Mouse (Mus musculus): ENCODE results near the gene Ten1. TPM values are rescaled to one million over a fixed set of nuclear protein-coding genes. Genes with fewer than 3 reads are reported as not detected.
A peak's percentile ranks its signal among the peaks of the same experiment; 100 is the strongest.

Ten1 gene
- polyA plus RNA-seq (2014; fragmentation: Nextera tagmentation; extraction: Ambion mirVana) = 54.7 and 59.2 TPM in 2 replicates

DNA sequence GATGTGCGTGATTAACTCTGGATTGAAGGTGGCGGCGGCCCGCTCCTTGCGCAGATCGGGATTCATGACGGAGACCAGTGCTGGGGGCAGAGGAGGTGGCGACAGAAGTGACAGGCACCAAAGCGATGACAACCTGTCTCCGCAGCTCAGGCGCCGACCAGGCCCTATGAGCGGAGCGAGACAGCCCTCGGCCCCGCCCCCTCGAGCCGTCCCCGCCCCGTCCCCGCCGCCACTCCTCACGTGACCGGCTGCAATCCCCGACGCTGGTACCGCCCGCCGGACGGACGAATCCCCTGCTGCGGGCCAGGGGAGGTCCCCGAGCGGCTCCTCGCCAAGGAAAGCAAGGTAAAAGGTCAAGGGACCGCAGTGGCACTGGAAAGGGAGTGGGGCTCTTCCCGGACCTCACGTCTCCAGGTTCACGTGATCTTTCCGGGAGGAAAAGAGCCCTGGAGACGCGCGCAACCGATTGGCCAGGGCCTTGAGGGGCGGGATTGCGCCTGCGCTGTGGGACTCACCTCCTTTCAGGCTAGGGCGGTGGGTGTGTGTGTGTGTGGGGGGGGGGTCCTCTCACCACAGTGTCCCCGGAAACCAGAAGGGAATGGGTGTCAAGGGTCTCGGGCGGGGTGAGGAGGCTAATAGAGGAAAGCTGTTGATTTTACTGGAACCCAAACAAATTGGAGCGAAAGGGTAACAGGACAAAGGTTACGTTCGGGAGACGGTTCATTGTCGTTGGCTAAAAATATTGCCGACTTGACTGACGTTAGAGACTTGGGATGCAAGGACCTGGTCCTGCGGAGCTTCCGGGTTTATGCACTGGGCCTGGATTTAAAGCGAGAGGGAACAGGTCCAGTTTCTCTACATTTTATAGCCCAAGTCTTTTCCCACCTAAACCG lies at the start of gene Ten1, which contains the start of gene Acox1:
Gene Ten1, plus strand, starts transcription at position 217 of the 893 bp plus-strand sequence.
Gene Acox1, minus strand, starts transcription at position 407 of the 893 bp plus-strand sequence.
- ATAC-seq (replicated peaks; ENCODE audit: insufficient number of reproducible peaks, low FRiP score, low TSS enrichment, low read depth) = peak; percentile 97
- no peaks in the 10 kb centered on the region for H3K9me3 ChIP-seq (replicated peaks; ENCODE audit: control insufficient read depth, low read length)
- peak within 1 kb of the TSS; percentile 64 for H3K4me2 ChIP-seq (ENCODE audit: low read depth, low read length)
- peak within 1 kb of the TSS; percentile 69 for H3K4me3 ChIP-seq (ENCODE audit: low read depth, low read length)
- DNase-seq (ENCODE audit: low spot score) = peak; percentile 96
- H3K9ac ChIP-seq (replicated peaks; ENCODE audit: low read length) = peak within 1 kb of the TSS; percentile 73
- under 1% methylated on average over 62 of the region's 62 CpGs for WGBS
- no peaks in the 10 kb centered on the region for H3K4me1 ChIP-seq (ENCODE audit: control insufficient read depth, insufficient read depth, low read length)
- H3K27me3 ChIP-seq (ENCODE audit: control insufficient read depth, insufficient read depth, low read length) = no peaks in the 10 kb centered on the region
- H3K27ac ChIP-seq (replicated peaks; ENCODE audit: low read depth, low read length) = peak within 1 kb of the TSS; percentile 81
- H3K36me3 ChIP-seq (replicated peaks; ENCODE audit: control insufficient read depth, insufficient read depth, low read depth, low read length) = no peaks in the 10 kb centered on the region

DNA sequence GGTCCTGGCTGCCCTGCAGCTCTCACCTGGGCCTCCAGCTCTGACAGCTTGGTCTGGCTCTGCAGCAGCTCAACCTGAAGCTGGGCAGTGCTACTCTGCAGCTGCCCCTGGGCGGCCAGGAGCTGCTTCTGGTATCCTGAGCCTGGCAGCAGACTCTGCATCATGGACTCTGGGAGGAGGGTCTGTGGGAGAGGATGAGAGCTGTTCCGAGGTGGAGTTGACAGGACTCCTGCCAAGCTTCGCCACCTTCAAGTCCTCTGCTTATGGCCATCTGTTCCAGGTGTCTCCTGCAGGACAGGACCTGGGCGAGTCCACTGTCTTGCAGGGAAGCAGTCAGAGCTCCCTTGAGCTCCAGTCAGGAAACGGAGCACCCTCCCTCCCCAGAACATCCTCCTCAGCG lies 49.3 kb upstream of the Ten1 start:
- H3K9ac ChIP-seq (replicated peaks; ENCODE audit: low read length) = no peak overlapping the region
- WGBS = 82% methylated on average over 6 of the region's 6 CpGs
- no peak for ATAC-seq (replicated peaks; ENCODE audit: insufficient number of reproducible peaks, low FRiP score, low TSS enrichment, low read depth)

DNA sequence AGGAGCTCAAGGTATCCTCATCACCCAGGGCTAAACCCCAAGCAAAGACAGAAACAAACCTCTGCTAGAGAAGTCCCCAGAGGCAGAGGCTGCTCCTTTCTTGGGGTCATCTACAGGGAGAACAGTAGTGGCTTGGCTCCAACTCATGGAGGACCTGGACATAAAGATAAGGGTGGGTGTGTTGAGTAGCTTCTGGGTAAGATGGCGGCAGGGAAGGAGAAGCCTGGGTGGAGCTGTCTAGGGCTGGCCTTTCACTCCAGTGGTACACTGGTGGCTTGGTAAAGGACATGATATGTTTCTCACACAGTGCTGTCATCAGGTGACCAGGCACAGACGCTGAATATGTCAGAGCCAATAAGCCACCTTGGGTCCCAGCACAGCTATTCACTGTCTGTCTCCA lies 47.7 kb upstream of the Ten1 start:
- Histone ChIP-seq H3K9me3 (replicated peaks; ENCODE audit: control insufficient read depth, low read length) (no peaks in the 10 kb centered on the region), H3K9ac (replicated peaks; ENCODE audit: low read length) (no peak overlapping the region), H3K36me3 (replicated peaks; ENCODE audit: control insufficient read depth, insufficient read depth, low read depth, low read length) (peaks cover 27% of the 10 kb centered on the region), H3K27me3 (ENCODE audit: control insufficient read depth, insufficient read depth, low read length) (no peaks in the 10 kb centered on the region), H3K27ac (replicated peaks; ENCODE audit: low read depth, low read length) (no peak overlapping the region), H3K4me3 (ENCODE audit: low read depth, low read length) (no peak overlapping the region), H3K4me1 (ENCODE audit: control insufficient read depth, insufficient read depth, low read length) (no peaks in the 10 kb centered on the region), H3K4me2 (ENCODE audit: low read depth, low read length) (no peak overlapping the region)
- WGBS = 86% methylated on average over 2 of the region's 2 CpGs
- no peak for ATAC-seq (replicated peaks; ENCODE audit: insufficient number of reproducible peaks, low FRiP score, low TSS enrichment, low read depth)
- no peak for DNase-seq (ENCODE audit: low spot score)

More for the DNA sequence above, 49.3 kb upstream of the Ten1 start:
- Histone ChIP-seq H3K4me2 (ENCODE audit: low read depth, low read length) (no peak overlapping the region), H3K4me3 (ENCODE audit: low read depth, low read length) (no peak overlapping the region), H3K9me3 (replicated peaks; ENCODE audit: control insufficient read depth, low read length) (no peaks in the 10 kb centered on the region), H3K27me3 (ENCODE audit: control insufficient read depth, insufficient read depth, low read length) (no peaks in the 10 kb centered on the region), H3K4me1 (ENCODE audit: control insufficient read depth, insufficient read depth, low read length) (no peaks in the 10 kb centered on the region), H3K27ac (replicated peaks; ENCODE audit: low read depth, low read length) (no peak overlapping the region), H3K36me3 (replicated peaks; ENCODE audit: control insufficient read depth, insufficient read depth, low read depth, low read length) (peaks cover 32% of the 10 kb centered on the region)
- DNase-seq (ENCODE audit: low spot score) = no peak

DNA sequence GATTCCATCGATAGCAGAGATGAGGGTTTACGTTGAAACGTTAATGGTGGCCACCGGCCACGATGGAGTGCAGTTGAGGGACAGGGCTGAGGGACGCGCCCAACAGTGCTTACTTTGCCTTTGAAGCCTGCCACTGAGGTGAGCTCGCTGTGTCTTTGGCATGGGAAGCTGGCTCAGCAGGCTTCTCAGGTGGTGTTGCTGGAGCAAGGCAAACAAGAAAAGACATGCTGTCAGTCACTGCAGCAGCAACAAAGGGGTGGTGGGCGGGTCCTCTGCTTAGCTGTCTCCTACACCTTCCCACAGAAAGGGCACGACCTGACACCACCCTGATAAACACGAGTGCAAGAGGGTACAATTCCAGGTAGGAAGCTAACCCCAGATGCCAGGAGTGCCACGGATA lies 37.3 kb upstream of the Ten1 start:
- Histone ChIP-seq H3K27ac (replicated peaks; ENCODE audit: low read depth, low read length) (no peak overlapping the region), H3K36me3 (replicated peaks; ENCODE audit: control insufficient read depth, insufficient read depth, low read depth, low read length) (no peaks in the 10 kb centered on the region; the same call in 1 of the 2 replicates), H3K4me1 (ENCODE audit: control insufficient read depth, insufficient read depth, low read length) (no peaks in the 10 kb centered on the region)

DNA sequence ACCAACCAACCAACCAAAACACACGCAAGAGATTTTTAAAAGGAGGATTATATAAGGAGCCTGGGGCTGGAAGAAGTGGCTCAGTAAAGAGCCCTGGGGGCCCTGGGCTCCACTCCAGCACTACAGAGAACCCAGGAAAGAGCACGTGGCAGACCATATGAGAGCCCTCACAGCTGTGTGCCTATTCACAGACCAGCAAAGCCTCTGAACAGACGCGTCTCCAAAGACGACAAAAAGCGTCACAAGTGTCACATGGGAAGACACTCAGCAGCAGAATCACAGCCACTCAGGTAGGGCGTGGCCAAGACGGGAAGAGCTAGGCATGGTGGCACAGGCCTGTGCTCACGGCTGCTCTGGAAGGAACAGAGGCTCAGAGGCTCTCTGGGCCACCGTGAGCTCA lies 36.5 kb upstream of the Ten1 start:
- Histone ChIP-seq H3K36me3 (replicated peaks; ENCODE audit: control insufficient read depth, insufficient read depth, low read depth, low read length) (no peaks in the 10 kb centered on the region; the same call in 1 of the 2 replicates), H3K27ac (replicated peaks; ENCODE audit: low read depth, low read length) (no peak overlapping the region)
- WGBS = 83% methylated on average over 10 of the region's 10 CpGs

More for the DNA sequence above, 37.3 kb upstream of the Ten1 start:
- Histone ChIP-seq H3K9ac (replicated peaks; ENCODE audit: low read length) (no peak overlapping the region), H3K4me2 (ENCODE audit: low read depth, low read length) (no peak overlapping the region), H3K9me3 (replicated peaks; ENCODE audit: control insufficient read depth, low read length) (no peaks in the 10 kb centered on the region), H3K4me3 (ENCODE audit: low read depth, low read length) (no peak overlapping the region), H3K27me3 (ENCODE audit: control insufficient read depth, insufficient read depth, low read length) (no peaks in the 10 kb centered on the region)
- WGBS = 55% methylated on average over 12 of the region's 12 CpGs
- ATAC-seq (replicated peaks; ENCODE audit: insufficient number of reproducible peaks, low FRiP score, low TSS enrichment, low read depth) (no peak), DNase-seq (ENCODE audit: low spot score) (peak; percentile 17)

DNA sequence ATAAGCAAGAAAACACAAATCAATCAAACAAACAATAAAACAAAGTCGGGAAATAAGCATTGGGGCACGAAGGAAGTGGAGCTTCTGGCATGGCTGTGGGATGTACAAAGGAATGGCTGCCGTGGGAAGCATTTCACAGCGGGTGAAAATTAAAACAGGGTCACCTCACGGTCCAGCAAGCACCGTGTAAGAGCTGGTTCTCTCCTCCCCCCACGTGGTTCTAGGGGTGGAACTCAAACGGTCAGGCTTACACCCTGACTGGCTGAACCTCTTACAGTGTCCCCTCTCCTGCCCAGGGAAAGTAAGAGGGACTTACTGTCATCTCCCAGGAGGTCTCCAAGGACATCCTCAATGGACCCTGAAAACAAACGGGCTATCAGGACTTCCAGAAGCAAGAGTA lies 35.7 kb upstream of the Ten1 start:
- Histone ChIP-seq H3K9ac (replicated peaks; ENCODE audit: low read length) (no peak overlapping the region), H3K36me3 (replicated peaks; ENCODE audit: control insufficient read depth, insufficient read depth, low read depth, low read length) (no peaks in the 10 kb centered on the region; the same call in 1 of the 2 replicates), H3K27me3 (ENCODE audit: control insufficient read depth, insufficient read depth, low read length) (no peaks in the 10 kb centered on the region), H3K9me3 (replicated peaks; ENCODE audit: control insufficient read depth, low read length) (no peaks in the 10 kb centered on the region), H3K4me2 (ENCODE audit: low read depth, low read length) (no peak overlapping the region), H3K4me3 (ENCODE audit: low read depth, low read length) (no peak overlapping the region), H3K4me1 (ENCODE audit: control insufficient read depth, insufficient read depth, low read length) (no peaks in the 10 kb centered on the region), H3K27ac (replicated peaks; ENCODE audit: low read depth, low read length) (no peak overlapping the region)
- WGBS = 59% methylated on average over 9 of the region's 9 CpGs
- ATAC-seq (replicated peaks; ENCODE audit: insufficient number of reproducible peaks, low FRiP score, low TSS enrichment, low read depth) (no peak), DNase-seq (ENCODE audit: low spot score) (no peak)

More for the DNA sequence above, 36.5 kb upstream of the Ten1 start:
- Histone ChIP-seq H3K4me3 (ENCODE audit: low read depth, low read length) (no peak overlapping the region), H3K9me3 (replicated peaks; ENCODE audit: control insufficient read depth, low read length) (no peaks in the 10 kb centered on the region), H3K9ac (replicated peaks; ENCODE audit: low read length) (no peak overlapping the region), H3K4me2 (ENCODE audit: low read depth, low read length) (no peak overlapping the region), H3K4me1 (ENCODE audit: control insufficient read depth, insufficient read depth, low read length) (no peaks in the 10 kb centered on the region), H3K27me3 (ENCODE audit: control insufficient read depth, insufficient read depth, low read length) (no peaks in the 10 kb centered on the region)
- ATAC-seq (replicated peaks; ENCODE audit: insufficient number of reproducible peaks, low FRiP score, low TSS enrichment, low read depth) (no peak), DNase-seq (ENCODE audit: low spot score) (no peak)

DNA sequence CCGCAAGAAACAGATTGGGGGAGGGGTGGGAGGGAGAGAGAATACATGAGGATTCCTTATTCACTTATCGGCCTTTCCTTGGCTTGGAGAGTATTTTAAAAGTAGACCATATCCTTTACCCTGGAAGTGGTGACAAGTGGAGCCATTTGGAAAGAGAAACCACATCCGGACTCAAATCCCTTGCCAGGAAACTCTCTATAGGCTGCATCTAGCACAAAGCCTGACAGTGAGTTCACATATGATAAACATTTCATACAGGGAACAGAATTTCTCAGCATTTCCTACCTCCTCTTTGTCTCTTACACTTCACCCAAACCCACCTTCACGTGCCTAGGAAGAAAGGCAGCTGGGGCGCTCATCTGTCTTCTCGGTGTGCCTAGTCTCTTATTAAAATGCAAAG lies 31.4 kb upstream of the Ten1 start:
- Histone ChIP-seq H3K36me3 (replicated peaks; ENCODE audit: control insufficient read depth, insufficient read depth, low read depth, low read length) (no peaks in the 10 kb centered on the region), H3K9ac (replicated peaks; ENCODE audit: low read length) (peak overlapping the region; percentile 95), H3K27ac (replicated peaks; ENCODE audit: low read depth, low read length) (peak overlapping the region; percentile 44), H3K27me3 (ENCODE audit: control insufficient read depth, insufficient read depth, low read length) (no peaks in the 10 kb centered on the region), H3K4me2 (ENCODE audit: low read depth, low read length) (peak overlapping the region; percentile 71), H3K4me1 (ENCODE audit: control insufficient read depth, insufficient read depth, low read length) (no peaks in the 10 kb centered on the region), H3K4me3 (ENCODE audit: low read depth, low read length) (peak overlapping the region; percentile 81), H3K9me3 (replicated peaks; ENCODE audit: control insufficient read depth, low read length) (no peaks in the 10 kb centered on the region)
- WGBS = 12% methylated on average over 6 of the region's 6 CpGs
- DNase-seq (ENCODE audit: low spot score) (peak; percentile 21), ATAC-seq (replicated peaks; ENCODE audit: insufficient number of reproducible peaks, low FRiP score, low TSS enrichment, low read depth) (no peak)

DNA sequence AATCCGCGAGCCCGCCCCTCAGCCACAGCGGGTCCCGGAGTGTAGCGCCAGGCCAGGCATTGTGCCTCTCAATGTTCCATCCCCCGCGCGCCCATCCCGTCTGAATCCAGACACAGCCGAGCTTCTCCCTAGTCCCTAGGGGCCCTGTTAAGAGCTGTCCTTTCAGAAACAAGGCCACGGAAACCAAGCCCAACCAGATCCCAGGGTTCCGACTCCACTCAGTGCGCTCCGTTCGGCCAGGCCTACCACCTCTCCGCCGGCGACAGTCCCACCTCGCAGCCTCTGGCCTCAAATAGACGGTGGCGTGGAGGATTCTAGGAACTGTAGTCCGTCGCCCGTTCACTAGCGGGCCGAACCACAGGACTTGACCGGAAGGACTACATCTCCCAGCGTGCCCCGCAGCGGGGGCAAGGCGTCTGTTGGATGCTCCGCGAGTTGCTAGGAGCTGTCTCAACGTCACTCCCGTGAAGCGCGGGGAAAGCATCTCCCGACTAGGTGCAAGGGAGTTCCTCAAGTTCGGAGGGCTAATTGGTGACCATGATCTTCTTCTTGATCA lies 30.7 kb upstream of the Ten1 start, which contains the start of gene Fbf1:
Gene Fbf1, minus strand, starts transcription at position 283 of the 556 bp plus-strand sequence.
- H3K9me3 ChIP-seq (replicated peaks; ENCODE audit: control insufficient read depth, low read length) = no peaks in the 10 kb centered on the region
- H3K4me2 ChIP-seq (ENCODE audit: low read depth, low read length) = peak within 1 kb of the TSS; percentile 71
- DNase-seq (ENCODE audit: low spot score) (peak; percentile 98), ATAC-seq (replicated peaks; ENCODE audit: insufficient number of reproducible peaks, low FRiP score, low TSS enrichment, low read depth) (peak; percentile 96)
- peak within 1 kb of the TSS; percentile 89 for H3K27ac ChIP-seq (replicated peaks; ENCODE audit: low read depth, low read length)
- no peaks in the 10 kb centered on the region for H3K36me3 ChIP-seq (replicated peaks; ENCODE audit: control insufficient read depth, insufficient read depth, low read depth, low read length)
- H3K4me3 ChIP-seq (ENCODE audit: low read depth, low read length) = peak within 1 kb of the TSS; percentile 81
- H3K9ac ChIP-seq (replicated peaks; ENCODE audit: low read length) = peak within 1 kb of the TSS; percentile 95
- no peaks in the 10 kb centered on the region for H3K4me1 ChIP-seq (ENCODE audit: control insufficient read depth, insufficient read depth, low read length)
- under 1% methylated on average over 40 of the region's 40 CpGs for WGBS
- no peaks in the 10 kb centered on the region for H3K27me3 ChIP-seq (ENCODE audit: control insufficient read depth, insufficient read depth, low read length)
